Mouse (Mus musculus) neural tube, postnatal 0 days (tissue): Measurements from ENCODE around the gene Slc47a2. TPM values are rescaled to one million over a fixed set of nuclear protein-coding genes. Genes with fewer than 3 reads are reported as not detected.

Source experiments
- polyA plus RNA-seq: library from polyadenylated mRNA; unstranded; fragments of >200 nt; fragmentation: Nextera tagmentation; extraction: Ambion mirVana; gene quantifications from 2 replicates; pipeline ENCODE4 v1.2.1, GENCODE M21; 2015

The Slc47a2 gene
- 0.28 and 0.39 TPM in 2 replicates for polyA plus RNA-seq

GRCm38 (mm10) chr11:61342505-61343420, at the start of gene Slc47a2:
Gene Slc47a2, minus strand, starts transcription at chr11:61342860.

GRCm38 (mm10) chr11:61377881-61378613, 35.4 kb upstream of the Slc47a2 start, which contains the start of gene Slc47a1:
Gene Slc47a1, minus strand, starts transcription at chr11:61378345.

DNA sequence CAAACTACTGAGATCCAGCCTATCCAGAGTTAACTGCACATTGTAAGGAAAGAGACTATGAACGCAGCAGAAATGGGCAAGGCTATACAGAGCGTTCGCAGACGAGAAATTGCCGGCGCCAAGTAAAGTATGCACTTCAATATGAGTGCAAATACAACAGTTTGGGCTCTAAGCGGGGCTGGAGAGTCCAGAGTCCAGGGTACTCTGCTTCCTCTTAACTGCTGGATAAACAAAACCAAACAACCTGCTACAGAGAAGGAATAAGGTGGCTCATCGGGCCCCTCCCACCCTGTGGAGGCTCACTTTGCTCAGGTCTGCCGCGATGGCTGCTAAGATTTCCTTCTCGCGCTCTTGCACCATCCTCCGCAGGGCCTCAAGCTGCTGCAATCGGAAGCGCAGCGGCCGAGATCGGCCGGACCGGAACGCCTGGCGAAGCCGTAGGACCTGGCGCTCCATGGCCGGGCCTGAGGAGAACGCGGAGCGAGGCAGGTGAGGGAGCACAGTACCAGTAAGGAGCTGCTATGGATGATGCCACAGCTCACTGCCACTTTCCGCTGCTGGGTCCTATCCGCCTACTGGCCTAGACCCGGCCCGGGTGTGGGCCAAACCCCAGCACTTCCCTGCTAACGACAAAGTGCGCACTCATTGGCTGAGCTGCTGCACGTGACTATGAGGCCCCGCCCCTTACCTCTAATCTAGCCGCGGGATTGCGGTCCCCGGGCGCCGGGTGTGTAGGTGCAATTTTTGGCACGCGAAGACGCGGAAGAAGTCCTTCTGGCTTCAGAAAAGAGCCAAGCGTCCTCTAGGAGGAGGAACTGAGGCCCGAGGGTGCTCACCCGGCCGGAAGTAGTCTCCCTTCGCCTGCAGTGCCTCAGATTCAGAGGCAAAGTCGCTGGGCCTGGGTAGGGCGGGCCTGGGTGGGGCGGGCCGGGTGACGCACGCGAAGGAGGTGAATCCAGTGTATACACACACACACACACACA, 75.8 kb downstream of the Slc47a2 start, which contains the start of gene Aldh3a2:
Gene Aldh3a2 (minus strand): TSS at position 914 of the 983 bp plus-strand sequence.

Other genes with a start within 250 kb of the Slc47a2 start
- 1.9 and 2.5 TPM in 2 replicates for gene Tnfrsf13b, start 216.1 kb downstream of the Slc47a2 start, polyA plus RNA-seq
- 207 and 238 TPM in 2 replicates for gene Usp22, start 167.8 kb downstream of the Slc47a2 start, polyA plus RNA-seq
- 1.2 and 1.3 TPM in 2 replicates for gene Aldh3a1, start 135.3 kb downstream of the Slc47a2 start, polyA plus RNA-seq
- 35.2 and 36.1 TPM in 2 replicates for gene Aldh3a2, start 75.4 kb downstream of the Slc47a2 start, polyA plus RNA-seq
- gene Slc47a1, start 35.5 kb upstream of the Slc47a2 start, polyA plus RNA-seq: 3.2 and 5.5 TPM in 2 replicates
- 28.7 and 33.7 TPM in 2 replicates for gene Rnf112, start 111.3 kb upstream of the Slc47a2 start, polyA plus RNA-seq
- 48.4 and 50.0 TPM in 2 replicates for gene Mfap4, start 142.6 kb upstream of the Slc47a2 start, polyA plus RNA-seq
- 40.2 and 45.9 TPM in 2 replicates for gene Mapk7, start 151.5 kb upstream of the Slc47a2 start, polyA plus RNA-seq
- gene B9d1, start 162.3 kb upstream of the Slc47a2 start, polyA plus RNA-seq: 26.9 and 32.8 TPM in 2 replicates
- 55.9 and 65.5 TPM in 2 replicates for gene Epn2, start 236.8 kb upstream of the Slc47a2 start, polyA plus RNA-seq